Mouse (Mus musculus): ENCODE data around the gene Cux2. TPM values are rescaled to one million over a fixed set of nuclear protein-coding genes. Genes with fewer than 3 reads are reported as not detected.
A peak's percentile ranks its signal among the peaks of the same experiment; 100 is the strongest.

The Cux2 gene
- polyA plus RNA-seq, 1 experiment from 2014 or later: 33.7 TPM

DNA sequence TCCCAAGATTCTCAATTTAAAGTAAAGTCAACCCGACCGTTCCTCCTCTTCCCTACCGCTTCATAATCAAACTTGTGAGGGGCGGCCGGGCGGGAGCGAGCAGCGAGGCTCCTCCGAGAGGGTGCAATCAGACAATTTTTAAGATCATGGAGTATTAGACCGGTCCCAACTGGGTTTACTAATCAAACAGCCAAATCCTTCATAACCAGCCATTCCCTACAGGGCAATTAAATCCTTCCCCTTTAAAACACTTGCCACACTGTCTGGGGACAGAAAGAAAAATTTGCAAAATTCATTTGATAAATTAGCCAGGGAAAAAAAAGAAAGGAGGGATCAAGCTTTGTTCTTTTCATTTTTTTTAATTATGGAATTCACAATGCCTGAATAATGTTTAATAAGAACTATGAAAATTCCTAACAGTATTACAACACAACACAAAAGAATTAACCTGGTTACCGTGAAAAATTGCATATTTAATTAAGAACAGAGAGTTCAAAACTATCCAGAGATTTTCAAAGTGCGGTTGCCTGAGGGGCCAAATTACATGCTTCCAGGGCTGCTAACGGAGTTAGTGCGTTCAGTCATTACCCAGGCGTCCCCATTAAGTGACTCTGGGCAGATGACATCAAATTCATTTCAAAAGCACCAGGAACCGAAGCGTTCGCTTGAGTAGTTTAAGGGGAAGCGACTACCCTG, 17.3 kb downstream of the Cux2 start:
- Histone ChIP-seq H3K27ac (replicated peaks) (peak overlapping the region; percentile 11; the same call in 1 of the 2 replicates), H3K4me1 (peaks cover 17% of the 10 kb centered on the region), H3K9ac (replicated peaks) (no peak overlapping the region), H3K4me2 (replicated peaks) (no peak overlapping the region; the same call in 1 of the 2 replicates), H3K36me3 (peaks cover 16% of the 10 kb centered on the region), H3K27me3 (no peaks in the 10 kb centered on the region), H3K4me3 (no peak overlapping the region), H3K9me3 (no peaks in the 10 kb centered on the region)
- ATAC-seq (replicated peaks): 0 out of 2 replicates have a peak, but pooled peaks have one; percentile 38
- 19% methylated on average over 19 of the region's 19 CpGs for WGBS

DNA sequence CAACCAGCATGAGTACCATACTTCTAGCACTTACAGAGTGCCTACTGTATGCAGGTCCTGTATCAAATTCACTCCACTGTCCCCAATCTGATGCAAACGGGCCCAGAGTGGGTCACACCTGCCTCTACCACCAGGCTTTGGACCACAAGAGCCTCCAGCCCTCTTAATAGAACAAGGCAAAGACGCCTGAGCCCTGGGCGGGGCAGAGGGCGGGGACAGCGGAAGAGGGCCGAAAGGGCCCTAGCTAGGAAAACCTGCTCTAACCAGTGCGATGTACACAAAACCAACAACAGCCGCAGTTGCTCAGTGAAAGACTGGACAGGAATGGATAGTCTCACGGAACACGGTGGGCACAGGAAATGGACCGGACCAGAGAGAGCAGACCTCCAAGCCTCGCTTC, 18.8 kb downstream of the Cux2 start:
- WGBS: 74% methylated on average over 12 of the region's 12 CpGs
- H3K4me3 ChIP-seq: no peak overlapping the region
- no peak for ATAC-seq (replicated peaks)
- peaks cover 4% of the 10 kb centered on the region; the same call in 1 of the 2 replicates for H3K36me3 ChIP-seq
- no peak overlapping the region for H3K27ac ChIP-seq (replicated peaks)
- no peaks in the 10 kb centered on the region for H3K27me3 ChIP-seq
- H3K4me2 ChIP-seq (replicated peaks): no peak overlapping the region
- peaks cover 17% of the 10 kb centered on the region for H3K4me1 ChIP-seq
- H3K9me3 ChIP-seq: no peaks in the 10 kb centered on the region
- H3K9ac ChIP-seq (replicated peaks): no peak overlapping the region

DNA sequence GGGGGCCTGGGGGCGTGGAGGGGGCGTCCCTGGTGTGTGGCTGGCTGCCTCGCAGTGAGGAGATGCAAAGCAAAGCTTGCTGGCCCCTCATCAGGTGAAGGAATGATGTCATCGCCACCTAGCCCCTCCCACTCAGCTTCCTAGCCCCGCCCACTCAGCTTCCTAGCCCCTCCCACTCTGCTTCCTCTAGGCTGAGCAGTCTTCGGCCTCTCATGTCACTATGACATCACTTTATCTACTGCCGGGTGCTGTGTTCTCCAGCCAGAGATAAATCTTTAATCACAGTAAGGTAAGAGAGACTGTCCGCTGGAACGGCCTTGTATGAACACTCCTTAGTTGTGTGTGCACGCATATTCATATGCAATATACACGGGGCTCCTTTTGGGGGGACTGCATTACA, 19.3 kb downstream of the Cux2 start:
- Histone ChIP-seq H3K9ac (replicated peaks) (no peak overlapping the region), H3K4me2 (replicated peaks) (no peak overlapping the region), H3K9me3 (no peaks in the 10 kb centered on the region), H3K36me3 (peaks cover 3% of the 10 kb centered on the region; the same call in 1 of the 2 replicates), H3K27me3 (no peaks in the 10 kb centered on the region), H3K4me1 (peaks cover 17% of the 10 kb centered on the region), H3K27ac (replicated peaks) (no peak overlapping the region), H3K4me3 (no peak overlapping the region)
- ATAC-seq (replicated peaks): no peak
- 63% methylated on average over 10 of the region's 11 CpGs for WGBS

DNA sequence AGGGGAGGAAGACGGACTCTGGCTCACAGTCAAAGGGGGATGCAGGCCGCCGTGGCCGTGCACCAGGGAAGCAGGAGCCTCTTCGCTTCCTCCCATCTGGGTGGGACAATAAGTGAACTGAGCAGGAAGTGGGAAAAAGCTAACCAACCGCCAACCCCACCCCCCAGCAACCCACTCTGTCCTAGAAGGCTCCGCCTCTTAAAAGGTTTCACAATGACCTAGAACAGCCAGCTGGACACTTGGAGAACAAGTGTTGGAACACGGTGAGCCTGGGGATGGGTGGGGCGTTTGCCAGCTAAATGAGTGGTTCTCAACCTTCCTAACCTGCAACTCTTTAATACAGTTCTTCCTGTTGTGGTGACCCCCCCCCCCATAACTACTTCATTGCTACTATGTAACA, 23.1 kb downstream of the Cux2 start:
- no peak overlapping the region for H3K4me3 ChIP-seq
- WGBS: 84% methylated on average over 9 of the region's 9 CpGs
- H3K9me3 ChIP-seq: no peaks in the 10 kb centered on the region
- H3K9ac ChIP-seq (replicated peaks): no peak overlapping the region
- no peaks in the 10 kb centered on the region for H3K27me3 ChIP-seq
- no peak overlapping the region for H3K4me2 ChIP-seq (replicated peaks)
- no peaks in the 10 kb centered on the region for H3K36me3 ChIP-seq
- no peak for ATAC-seq (replicated peaks)
- peaks cover 3% of the 10 kb centered on the region for H3K4me1 ChIP-seq
- H3K27ac ChIP-seq (replicated peaks): no peak overlapping the region

DNA sequence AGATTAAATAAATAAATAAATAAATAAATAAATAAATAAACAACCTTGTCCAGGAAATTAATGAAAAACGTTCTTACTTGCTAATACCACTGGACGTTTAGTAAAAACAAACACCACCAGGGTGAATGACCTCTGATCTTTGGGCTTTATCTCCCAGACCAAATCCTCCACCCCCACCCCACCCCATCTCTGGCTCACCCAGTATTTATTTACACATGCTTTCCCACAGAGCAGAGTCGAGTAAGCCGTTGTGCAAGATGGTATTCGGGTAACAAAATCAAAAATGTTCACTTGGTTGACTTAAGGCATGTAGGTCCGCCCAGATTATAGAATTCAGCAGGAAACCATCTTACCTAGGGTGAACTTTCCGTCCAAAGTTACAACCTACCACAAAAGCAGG, 23.6 kb downstream of the Cux2 start:
- no peaks in the 10 kb centered on the region for H3K27me3 ChIP-seq
- H3K9me3 ChIP-seq: no peaks in the 10 kb centered on the region
- H3K9ac ChIP-seq (replicated peaks): no peak overlapping the region
- H3K4me1 ChIP-seq: no peaks in the 10 kb centered on the region
- H3K27ac ChIP-seq (replicated peaks): no peak overlapping the region
- H3K4me2 ChIP-seq (replicated peaks): no peak overlapping the region
- WGBS: 82% methylated on average over 7 of the region's 7 CpGs
- no peaks in the 10 kb centered on the region for H3K36me3 ChIP-seq
- H3K4me3 ChIP-seq: no peak overlapping the region
- no peak for ATAC-seq (replicated peaks)

DNA sequence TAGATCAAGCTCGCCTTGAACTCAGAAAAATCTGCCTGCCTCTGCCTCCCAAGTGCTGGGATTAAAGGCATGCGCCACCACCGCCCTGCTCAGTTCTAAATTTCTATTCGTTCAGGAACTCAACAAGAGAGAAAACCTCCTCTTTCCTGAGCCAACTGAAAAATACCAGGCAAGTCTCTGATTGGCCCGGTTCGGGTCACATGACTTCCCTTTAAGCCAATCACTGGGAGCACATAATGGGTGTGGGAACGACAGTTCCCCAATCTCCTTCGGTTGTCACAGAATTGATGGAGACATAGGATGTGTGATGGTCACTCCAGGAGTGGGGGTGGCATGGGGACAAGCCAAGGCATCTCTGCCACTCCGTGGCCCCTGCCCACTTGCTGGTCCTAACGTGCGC, 24.8 kb downstream of the Cux2 start:
- H3K27ac ChIP-seq (replicated peaks): no peak overlapping the region
- no peak for ATAC-seq (replicated peaks)
- no peaks in the 10 kb centered on the region for H3K9me3 ChIP-seq
- H3K9ac ChIP-seq (replicated peaks): no peak overlapping the region
- no peaks in the 10 kb centered on the region for H3K27me3 ChIP-seq
- H3K36me3 ChIP-seq: no peaks in the 10 kb centered on the region
- H3K4me2 ChIP-seq (replicated peaks): no peak overlapping the region
- no peaks in the 10 kb centered on the region for H3K4me1 ChIP-seq
- WGBS: 92% methylated on average over 11 of the region's 11 CpGs
- no peak overlapping the region for H3K4me3 ChIP-seq

DNA sequence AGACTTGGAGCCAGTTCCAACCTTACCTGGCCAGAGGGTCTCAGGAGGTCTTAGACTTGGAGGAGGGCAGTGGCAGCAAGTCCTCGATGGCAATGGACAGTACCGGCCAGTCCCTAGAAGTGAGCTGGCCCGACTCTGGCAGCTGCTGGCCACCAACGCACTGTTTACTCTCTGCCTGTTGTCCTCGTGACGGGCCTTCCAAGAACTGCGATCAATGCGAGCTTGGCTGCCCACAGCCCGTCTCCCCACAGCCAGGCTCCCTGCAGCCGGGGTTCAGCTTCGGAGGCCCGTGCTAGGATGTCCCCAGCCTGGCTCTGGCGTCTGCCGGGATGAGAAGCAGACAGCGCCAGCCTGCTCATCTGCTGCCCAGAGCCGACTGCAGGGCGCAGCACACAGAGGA, 30.6 kb downstream of the Cux2 start:
- Histone ChIP-seq H3K9ac (replicated peaks) (no peak overlapping the region), H3K4me1 (0 out of 2 replicates have a peak, but pooled peaks cover 5% of the 10 kb centered on the region), H3K27me3 (no peaks in the 10 kb centered on the region), H3K27ac (replicated peaks) (no peak overlapping the region), H3K4me3 (no peak overlapping the region), H3K9me3 (no peaks in the 10 kb centered on the region), H3K36me3 (no peaks in the 10 kb centered on the region), H3K4me2 (replicated peaks) (no peak overlapping the region)
- 67% methylated on average over 17 of the region's 17 CpGs for WGBS
- ATAC-seq (replicated peaks): 0 out of 2 replicates have a peak, but pooled peaks have one; percentile 32

DNA sequence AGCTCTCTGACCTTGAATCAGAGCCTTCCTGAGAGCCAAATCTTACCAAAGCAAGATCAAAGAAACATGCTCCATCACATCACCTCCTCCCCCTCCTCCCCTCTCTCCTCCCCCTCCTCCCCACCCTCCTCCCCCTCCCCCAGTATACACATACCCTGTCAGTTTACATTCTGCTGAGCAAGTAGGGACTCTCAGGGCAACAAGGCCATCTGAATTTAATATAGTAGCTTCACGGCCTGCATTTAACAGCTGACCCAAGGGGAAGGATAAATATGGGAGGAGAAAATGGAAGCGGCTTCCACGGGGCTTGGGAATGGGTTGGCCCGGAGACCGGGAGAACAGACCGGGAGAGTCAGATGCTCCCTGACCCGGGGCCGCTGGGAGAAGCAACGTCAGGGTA, 32.1 kb downstream of the Cux2 start:
- H3K4me3 ChIP-seq: no peak overlapping the region
- H3K4me1 ChIP-seq: 0 out of 2 replicates have a peak, but pooled peaks cover 5% of the 10 kb centered on the region
- H3K9me3 ChIP-seq: no peaks in the 10 kb centered on the region
- no peak overlapping the region for H3K27ac ChIP-seq (replicated peaks)
- no peak overlapping the region for H3K4me2 ChIP-seq (replicated peaks)
- H3K9ac ChIP-seq (replicated peaks): no peak overlapping the region
- no peaks in the 10 kb centered on the region for H3K36me3 ChIP-seq
- H3K27me3 ChIP-seq: no peaks in the 10 kb centered on the region
- 80% methylated on average over 9 of the region's 9 CpGs for WGBS
- ATAC-seq (replicated peaks): no peak

DNA sequence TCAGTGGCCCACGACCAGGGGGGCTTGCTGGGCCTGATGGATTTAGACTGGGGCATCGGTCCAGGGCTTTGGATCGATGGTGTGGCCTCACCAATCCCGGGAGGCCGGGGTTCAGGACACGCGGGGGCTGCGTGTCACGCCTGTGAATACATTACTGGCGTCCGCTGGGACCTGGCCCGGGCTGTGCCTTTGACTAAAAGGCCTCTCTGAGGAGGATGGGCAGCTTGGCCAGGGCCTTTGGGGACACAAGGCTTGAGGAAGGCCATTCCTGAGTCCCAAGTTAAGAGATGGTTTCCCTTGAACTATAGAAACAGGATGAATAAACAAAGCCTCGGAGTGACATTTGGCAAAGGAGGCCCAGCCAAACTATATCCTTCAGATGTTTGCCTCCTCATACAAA, 32.6 kb downstream of the Cux2 start:
- Histone ChIP-seq H3K4me3 (no peak overlapping the region), H3K4me1 (0 out of 2 replicates have a peak, but pooled peaks cover 5% of the 10 kb centered on the region)
- no peak for ATAC-seq (replicated peaks)

DNA sequence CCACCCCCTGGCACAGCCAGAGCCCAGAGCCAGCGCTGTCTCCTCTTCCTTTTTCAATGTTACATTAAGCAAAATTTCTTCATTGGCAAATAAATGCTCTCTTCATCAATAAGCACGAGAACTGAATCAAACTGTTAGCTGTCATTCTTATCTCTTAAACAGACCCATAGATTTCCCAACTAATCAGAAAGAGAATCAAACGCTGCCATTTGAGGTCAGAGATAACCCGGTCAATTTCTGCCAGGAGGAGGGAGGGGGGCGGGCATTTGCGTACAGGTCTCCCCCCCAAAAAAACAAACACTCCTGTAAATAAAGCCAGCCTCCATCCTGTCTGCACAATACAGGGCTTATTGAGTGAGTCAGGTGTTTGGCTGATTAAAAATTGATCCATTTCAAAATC, 33.2 kb downstream of the Cux2 start:
- Histone ChIP-seq H3K9me3 (no peaks in the 10 kb centered on the region), H3K4me2 (replicated peaks) (no peak overlapping the region), H3K27me3 (no peaks in the 10 kb centered on the region), H3K36me3 (no peaks in the 10 kb centered on the region), H3K9ac (replicated peaks) (no peak overlapping the region), H3K4me1 (0 out of 2 replicates have a peak, but pooled peaks cover 5% of the 10 kb centered on the region), H3K27ac (replicated peaks) (no peak overlapping the region), H3K4me3 (no peak overlapping the region)
- ATAC-seq (replicated peaks): no peak
- 86% methylated on average over 6 of the region's 6 CpGs for WGBS

More for the DNA sequence above, 32.6 kb downstream of the Cux2 start:
- Histone ChIP-seq H3K27me3 (no peaks in the 10 kb centered on the region), H3K9ac (replicated peaks) (no peak overlapping the region), H3K27ac (replicated peaks) (no peak overlapping the region), H3K36me3 (no peaks in the 10 kb centered on the region), H3K9me3 (no peaks in the 10 kb centered on the region), H3K4me2 (replicated peaks) (no peak overlapping the region)
- 63% methylated on average over 13 of the region's 13 CpGs for WGBS

DNA sequence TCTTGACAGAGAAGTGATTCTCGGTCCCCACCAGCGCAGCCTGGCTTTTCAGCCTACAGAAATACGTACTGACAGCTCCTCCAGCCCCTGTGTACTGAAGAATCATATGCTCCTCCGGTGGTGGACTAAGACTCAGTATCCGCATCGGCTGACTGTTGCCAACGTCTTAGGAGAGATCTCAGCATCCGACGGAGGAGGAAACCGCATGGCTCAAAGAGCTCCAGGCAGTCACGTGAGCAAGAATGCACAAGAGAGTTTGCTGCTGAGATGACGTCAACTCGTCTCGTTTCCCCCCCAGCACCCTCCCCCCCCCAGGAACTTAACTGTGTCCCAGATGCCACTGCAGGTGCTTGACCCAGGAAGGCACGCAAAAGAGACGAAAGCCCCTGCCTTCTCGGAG, 34.8 kb downstream of the Cux2 start:
- H3K36me3 ChIP-seq: no peaks in the 10 kb centered on the region

DNA sequence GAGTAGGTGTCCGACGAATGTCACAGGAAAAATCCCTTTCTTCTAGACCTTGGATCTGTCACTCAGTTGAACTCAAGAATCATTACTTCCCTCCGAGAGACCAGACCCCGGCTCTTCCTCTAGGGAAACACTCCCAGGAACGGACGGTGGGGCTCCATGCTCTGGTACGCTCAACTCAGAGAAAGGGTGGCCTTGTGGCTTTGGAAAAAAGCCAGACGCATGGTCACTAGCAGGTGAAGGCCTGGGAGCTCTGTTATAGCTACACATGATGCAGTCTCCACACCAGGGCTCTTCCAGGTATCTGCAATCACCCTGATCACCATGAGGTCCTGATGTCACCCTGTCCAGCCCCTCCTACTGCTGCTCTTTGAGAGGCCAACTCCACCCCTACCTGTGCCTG, 35.2 kb downstream of the Cux2 start:
- ATAC-seq (replicated peaks): no peak
- no peaks in the 10 kb centered on the region for H3K27me3 ChIP-seq
- no peak overlapping the region for H3K4me3 ChIP-seq
- H3K27ac ChIP-seq (replicated peaks): no peak overlapping the region
- H3K4me1 ChIP-seq: 0 out of 2 replicates have a peak, but pooled peaks cover 5% of the 10 kb centered on the region
- no peaks in the 10 kb centered on the region for H3K36me3 ChIP-seq
- H3K4me2 ChIP-seq (replicated peaks): no peak overlapping the region
- H3K9me3 ChIP-seq: no peaks in the 10 kb centered on the region
- WGBS: 91% methylated on average over 8 of the region's 8 CpGs
- H3K9ac ChIP-seq (replicated peaks): no peak overlapping the region

More for the DNA sequence above, 34.8 kb downstream of the Cux2 start:
- ATAC-seq (replicated peaks): no peak
- 0 out of 2 replicates have a peak, but pooled peaks cover 5% of the 10 kb centered on the region for H3K4me1 ChIP-seq
- no peak overlapping the region for H3K4me2 ChIP-seq (replicated peaks)
- no peak overlapping the region for H3K9ac ChIP-seq (replicated peaks)
- H3K9me3 ChIP-seq: no peaks in the 10 kb centered on the region
- WGBS: 73% methylated on average over 17 of the region's 17 CpGs
- no peak overlapping the region for H3K27ac ChIP-seq (replicated peaks)
- H3K4me3 ChIP-seq: no peak overlapping the region
- no peaks in the 10 kb centered on the region for H3K27me3 ChIP-seq

DNA sequence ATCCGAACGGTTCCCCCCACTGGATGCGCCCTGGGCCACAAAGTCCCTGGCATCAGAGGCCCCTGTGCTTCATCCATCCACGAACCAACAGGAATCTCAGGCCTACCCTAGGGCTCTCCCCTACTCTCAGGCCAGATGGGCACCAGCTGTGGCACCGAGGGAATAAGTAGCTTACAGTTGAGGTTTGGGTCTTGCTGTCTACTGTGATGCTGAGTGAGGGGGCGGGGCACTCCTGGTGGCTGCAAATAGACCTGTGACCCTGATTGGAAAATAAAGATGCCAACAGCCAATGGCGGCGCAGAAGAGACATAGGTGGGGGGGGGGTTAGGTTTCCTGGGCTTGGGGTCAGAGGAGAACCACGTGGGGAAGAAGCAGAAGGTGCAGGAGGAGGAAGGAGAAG, 38.6 kb downstream of the Cux2 start:
- 39% methylated on average over 9 of the region's 9 CpGs for WGBS
- Histone ChIP-seq H3K9ac (replicated peaks) (no peak overlapping the region), H3K4me3 (no peak overlapping the region), H3K4me2 (replicated peaks) (no peak overlapping the region), H3K36me3 (no peaks in the 10 kb centered on the region), H3K27me3 (no peaks in the 10 kb centered on the region), H3K4me1 (no peaks in the 10 kb centered on the region), H3K27ac (replicated peaks) (no peak overlapping the region), H3K9me3 (no peaks in the 10 kb centered on the region)
- ATAC-seq (replicated peaks): no peak

Data from forebrain, embryonic 15.5 days (tissue).